In the genomic region with DNA sequence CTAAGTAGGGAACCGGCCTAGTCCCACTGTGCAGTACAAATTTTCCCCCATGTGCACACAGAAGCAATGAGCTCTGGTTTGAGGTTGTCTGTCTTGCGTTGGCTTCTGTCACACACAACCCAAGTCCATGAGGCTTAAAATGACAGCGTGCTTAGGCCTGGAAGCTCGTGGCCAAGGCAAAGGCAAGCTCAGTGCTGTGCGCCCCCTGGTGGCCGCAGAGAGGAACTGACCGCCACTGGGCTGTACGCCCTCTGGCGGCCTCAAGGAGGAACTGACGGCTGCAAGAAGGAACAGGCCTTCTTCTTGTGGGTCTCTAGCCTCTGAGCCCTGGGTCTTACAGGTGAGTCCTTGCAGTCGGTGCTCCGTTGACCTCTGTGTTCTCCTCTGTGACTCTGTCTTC, we compare ENCODE assay signal across 10 mouse cellular contexts. TPM values are rescaled to one million over a fixed set of nuclear protein-coding genes. Genes with fewer than 3 reads are reported as not detected.
A peak's percentile ranks its signal among the peaks of the same experiment; 100 is the strongest.
DNase-seq lines count a peak whose midpoint lies in the region; ATAC-seq and TF ChIP-seq lines count a peak whose summit lies in the region.
"Had no signal": no experiment of that assay in that cellular context is flagged by ENCODE, and none has a peak within 500 bp of the region (broad histone marks: within the 10 kb centered on the region; RNA-seq: fewer than 3 reads in every experiment).

No protein-coding gene starts in this region.

- H3K4me2 ChIP-seq in limb, embryonic 14.5 days (replicated peaks; ENCODE audit: low read depth, low read length, severe bottlenecking): no peak overlapping the region
- H3K4me2 ChIP-seq: heart, embryonic 15.5 days; stomach, embryonic 15.5 days had no signal

- H3K4me1 ChIP-seq in ES-E14 (ENCODE audit: control insufficient read depth in 2 of 2, insufficient read depth in 2 of 2, low read length in 2 of 2, poor library complexity in 1 of 2): no peaks in the 10 kb centered on the region
- no peaks in the 10 kb centered on the region for H3K4me1 ChIP-seq in bone marrow macrophage, adult 2 months (ENCODE audit: control insufficient read depth, insufficient read depth, low read length)
- H3K4me1 ChIP-seq in limb, embryonic 14.5 days (ENCODE audit: control insufficient read depth, insufficient read depth, low read length): no peaks in the 10 kb centered on the region
- H3K4me1 ChIP-seq: heart, embryonic 15.5 days; stomach, embryonic 15.5 days had no signal

- H3K27ac ChIP-seq in ES-E14 (ENCODE audit: insufficient read depth, low read depth, low read length, poor library complexity, severe bottlenecking): no peak overlapping the region
- no peak overlapping the region for H3K27ac ChIP-seq in bone marrow macrophage, adult 2 months (ENCODE audit: insufficient read depth, low read depth, low read length)
- no peak overlapping the region for H3K27ac ChIP-seq in limb, embryonic 14.5 days (replicated peaks; ENCODE audit: low read depth, low read length)
- H3K27ac ChIP-seq: heart, embryonic 15.5 days; stomach, embryonic 15.5 days had no signal

- in situ Hi-C loops in ES-E14 (cut with MboI; ENCODE audit: low sequenced_read_pairs in 2 of 2, unreplicated experiment in 2 of 2): no loop called here

- no peak for TF ChIP-seq POLR2A in bone marrow macrophage, adult 2 months (IDR thresholded peaks at IDR 0.05; ENCODE audit: borderline replicate concordance, low read depth, low read length)
- no peak for TF ChIP-seq POLR2A in limb, embryonic 14.5 days (IDR thresholded peaks at IDR 0.05; ENCODE audit: borderline replicate concordance, extremely low read depth, insufficient read depth, insufficient read length)

- DNase-seq in kidney, adult 9 months: peak; percentile 36
- DNase-seq in kidney, adult 11 months: no peak
- peak; percentile 42 for DNase-seq in ES-E14 (ENCODE audit: low read depth, low spot score)
- peak; percentile 19 to 51 for DNase-seq in frontal cortex, postnatal 36 days (ENCODE audit: low spot score in 2 of 2)
- DNase-seq in limb, embryonic 14.5 days (ENCODE audit: low spot score): peak; percentile 42
- peak; percentile 58 to 66 for DNase-seq in natural killer cell, adult 2 months (ENCODE audit: low spot score in 2 of 2)
- peak; percentile 42 to 44 for DNase-seq in thymus, postnatal 36 days

- 10% methylated on average over 12 of the region's 12 CpGs for WGBS in limb, embryonic 14.5 days

- peak; percentile 100 for TF ChIP-seq CTCF in bone marrow macrophage, adult 2 months (IDR thresholded peaks at IDR 0.05; ENCODE audit: low read depth, low read length)

- H3K27me3 ChIP-seq in limb, embryonic 14.5 days (ENCODE audit: control insufficient read depth, insufficient read depth, low read length): no peaks in the 10 kb centered on the region
- H3K27me3 ChIP-seq: stomach, embryonic 15.5 days had no signal

- ATAC-seq in limb, embryonic 14.5 days (ENCODE audit: low FRiP score, low read depth): no peak

- H3K9ac ChIP-seq in ES-E14 (ENCODE audit: insufficient read depth, low read depth, low read length, poor library complexity, severe bottlenecking): no peak overlapping the region
- no peak overlapping the region for H3K9ac ChIP-seq in limb, embryonic 14.5 days (ENCODE audit: low read depth, low read length, severe bottlenecking)
- H3K9ac ChIP-seq: heart, embryonic 15.5 days; stomach, embryonic 15.5 days had no signal

- H3K4me3 ChIP-seq in ES-E14 (ENCODE audit: insufficient read depth in 1 of 2, low read depth in 1 of 2, low read length in 2 of 2, poor library complexity in 1 of 2, severe bottlenecking in 1 of 2): no peak overlapping the region
- no peak overlapping the region for H3K4me3 ChIP-seq in bone marrow macrophage, adult 2 months (ENCODE audit: insufficient read depth, low read length)
- no peak overlapping the region for H3K4me3 ChIP-seq in limb, embryonic 14.5 days (replicated peaks; ENCODE audit: low read length)
- H3K4me3 ChIP-seq: heart, embryonic 15.5 days; stomach, embryonic 15.5 days had no signal

- no peaks in the 10 kb centered on the region for H3K9me3 ChIP-seq in ES-E14 (ENCODE audit: control insufficient read depth, insufficient read depth, low read depth, low read length)
- no peaks in the 10 kb centered on the region for H3K9me3 ChIP-seq in limb, embryonic 14.5 days (ENCODE audit: control insufficient read depth, low read length)
- H3K9me3 ChIP-seq: heart, embryonic 15.5 days; stomach, embryonic 15.5 days had no signal

- no peaks in the 10 kb centered on the region for H3K36me3 ChIP-seq in ES-E14 (ENCODE audit: control insufficient read depth, insufficient read depth, low read length, poor library complexity, severe bottlenecking)
- H3K36me3 ChIP-seq in limb, embryonic 14.5 days (ENCODE audit: control insufficient read depth, insufficient read depth, low read length): no peaks in the 10 kb centered on the region
- H3K36me3 ChIP-seq: heart, embryonic 15.5 days; stomach, embryonic 15.5 days had no signal

TF ChIP-seq in ES-E14, 5 proteins besides CTCF, POLR2A, EP300 and RAD21:
- 0 out of 2 replicates have a peak, but pooled peaks have one; percentile 31 for TF ChIP-seq ZNF384 (IDR thresholded peaks at IDR 0.05; ENCODE audit: low read depth, low read length)
- 0 out of 2 replicates have a peak, but pooled peaks have one; percentile 44 for TF ChIP-seq HCFC1 (IDR thresholded peaks at IDR 0.05; ENCODE audit: borderline replicate concordance, insufficient read depth, low read length)
- TF ChIP-seq CHD2 (IDR thresholded peaks at IDR 0.05; ENCODE audit: low read depth, low read length): no peak
- TF ChIP-seq ZC3H11A (IDR thresholded peaks at IDR 0.05; ENCODE audit: borderline replicate concordance, low read depth, low read length): peak; percentile 67; the same call in 1 of the 2 replicates
TF ChIP-seq in ES-E14: peak in this region for 3.

RNA-seq across cellular contexts. Expression of a gene that starts 13.5 kb away (rescaled TPM):
- total RNA-seq in ES-E14 (2012; rRNA removed): 66.1 and 67.6 TPM in 2 replicates
- 4.8 and 5.1 TPM in 2 replicates for polyA plus RNA-seq in bone marrow macrophage, adult 2 months (2012; ENCODE audit: insufficient read depth, insufficient read length, missing spikeins)
- polyA plus RNA-seq in limb, embryonic 14.5 days (2012; rRNA removed): 11.6 and 13.9 TPM in 2 replicates
- polyA plus RNA-seq in limb, embryonic 14.5 days (2014; fragmentation: Nextera tagmentation; extraction: Ambion mirVana): 16.7 and 19.8 TPM in 2 replicates
